Mouse (Mus musculus) erythroblast, embryonic 14.5 days (primary cell): ENCODE results near the gene Dcun1d2.

ENCODE experiments used
- GATA1 ChIP-seq: IDR thresholded peaks from 2 replicates; pipeline ENCODE4 v1.6.1; 2012; ENCODE audit warnings: low read length, inconsistent platforms, mixed read lengths
- TAL1 ChIP-seq: IDR thresholded peaks from 3 replicates; pipeline ENCODE4 v1.6.1; 2012; ENCODE audit warnings: low read length, inconsistent platforms, mixed read lengths

DNA sequence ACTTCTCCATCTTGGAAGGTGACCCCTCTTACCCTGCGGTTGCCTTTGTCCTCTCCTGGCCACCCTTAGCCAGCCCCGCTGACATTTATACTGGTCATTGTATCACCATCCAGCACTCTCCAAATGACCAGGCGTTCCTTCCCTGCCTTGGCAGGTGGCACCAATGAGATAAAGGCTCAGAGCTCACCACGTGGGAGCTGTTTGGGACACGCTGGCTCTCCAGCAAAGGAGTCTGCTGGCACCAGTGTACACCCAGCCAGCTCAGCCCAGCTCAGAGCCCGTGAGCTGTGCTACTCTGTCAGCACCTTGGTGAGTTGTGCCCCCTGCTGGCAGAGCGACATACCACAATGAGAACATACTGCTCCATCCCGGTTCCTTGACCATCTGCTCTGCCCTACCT is 33.9 kb downstream of the Dcun1d2 start, which contains the start of gene Adprhl1:
- TF ChIP-seq GATA1: no peak
- no peak for TF ChIP-seq TAL1
